Mouse (Mus musculus) MEL (cell line): ENCODE measurements around the gene Fam162b.

Experiments used
- ETS1 ChIP-seq: IDR thresholded peaks from 2 replicates; pipeline ENCODE4 v1.6.1; 2012; ENCODE audit warnings: low read depth, mild to moderate bottlenecking, inconsistent platforms, low read length, improper control_type of control experiment, moderate library complexity
- USF1 ChIP-seq: IDR thresholded peaks from 2 replicates; pipeline ENCODE4 v1.6.1; 2014; ENCODE audit warnings: low read depth, mild to moderate bottlenecking, inconsistent platforms, low read length, improper control_type of control experiment, moderate library complexity

GRCm38 (mm10) chr10:51590139-51590574 lies at the start of gene Fam162b:
- TF ChIP-seq USF1 (no peak), ETS1 (no peak)
